Mouse (Mus musculus) cerebellum, postnatal 10 days (tissue): ENCODE measurements around the gene Gja5.
A peak's percentile ranks its signal among the peaks of the same experiment; 100 is the strongest.

Source experiments
- DNase-seq, 2 experiments: peaks; one replicate each; pipeline ENCODE4 v3.0.0; 2021; ENCODE audit warnings: mixed read lengths in 2 of 2

The Gja5 gene

DNA sequence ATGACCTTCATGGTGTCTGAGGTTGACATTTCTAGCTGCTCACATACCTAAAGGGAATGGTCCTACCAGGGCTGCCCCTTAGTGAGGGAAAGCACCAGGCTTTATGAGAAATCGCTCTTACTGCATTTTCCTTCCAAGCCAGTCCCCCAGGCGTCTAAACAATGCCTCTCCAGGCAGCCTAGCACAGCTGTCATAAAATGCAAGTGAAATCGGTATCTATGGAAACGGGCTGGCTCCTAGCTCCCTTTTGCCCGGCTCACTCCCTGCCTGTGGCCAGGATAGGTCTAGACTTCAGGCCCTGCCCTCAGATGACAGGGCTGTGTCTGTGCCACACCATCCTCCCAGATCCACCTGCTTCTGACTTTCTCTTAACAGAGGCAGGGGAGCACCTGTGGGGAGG, 33.1 kb downstream of the Gja5 start:
- DNase-seq = peak; percentile 17 to 35

DNA sequence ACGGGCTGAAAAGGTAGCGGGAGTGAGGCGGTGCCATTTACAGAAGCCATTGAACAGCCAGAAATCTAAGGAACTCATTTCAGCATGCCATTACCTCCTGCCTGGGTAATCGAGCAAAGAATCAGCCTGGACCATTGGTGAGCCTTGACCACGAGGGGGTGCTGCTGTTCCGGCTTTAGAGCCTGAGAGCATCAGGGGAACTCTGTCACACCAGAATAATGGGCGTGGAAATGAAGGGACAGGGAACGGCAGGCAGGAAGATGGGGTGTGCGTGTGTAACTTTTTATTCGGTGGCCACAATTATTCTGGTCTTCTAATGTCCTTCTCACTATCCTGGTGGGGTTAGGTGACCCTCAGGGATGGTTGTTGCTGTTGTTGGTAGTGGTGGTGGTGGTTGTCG, 34.2 kb downstream of the Gja5 start:
- DNase-seq = peak; percentile 97 to 98

DNA sequence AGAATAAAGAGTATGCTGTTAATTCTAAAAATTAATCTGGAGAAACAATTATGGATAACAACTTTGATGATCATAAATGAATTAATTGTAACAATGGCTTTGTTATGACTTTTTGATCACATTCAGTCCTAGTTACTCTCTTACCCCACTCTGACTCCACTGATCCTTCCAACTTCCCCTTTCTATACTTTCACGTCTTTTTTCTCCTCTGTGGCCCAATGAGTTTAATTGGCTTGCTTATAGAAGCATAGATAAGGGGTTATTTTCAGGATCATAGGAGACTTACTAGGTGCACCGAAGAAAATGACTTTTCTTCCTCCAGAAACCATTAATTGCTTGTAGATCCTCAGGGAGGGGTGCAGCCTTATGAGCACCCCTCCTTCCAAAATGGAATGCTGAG, 38.2 kb downstream of the Gja5 start:
- DNase-seq = no peak

DNA sequence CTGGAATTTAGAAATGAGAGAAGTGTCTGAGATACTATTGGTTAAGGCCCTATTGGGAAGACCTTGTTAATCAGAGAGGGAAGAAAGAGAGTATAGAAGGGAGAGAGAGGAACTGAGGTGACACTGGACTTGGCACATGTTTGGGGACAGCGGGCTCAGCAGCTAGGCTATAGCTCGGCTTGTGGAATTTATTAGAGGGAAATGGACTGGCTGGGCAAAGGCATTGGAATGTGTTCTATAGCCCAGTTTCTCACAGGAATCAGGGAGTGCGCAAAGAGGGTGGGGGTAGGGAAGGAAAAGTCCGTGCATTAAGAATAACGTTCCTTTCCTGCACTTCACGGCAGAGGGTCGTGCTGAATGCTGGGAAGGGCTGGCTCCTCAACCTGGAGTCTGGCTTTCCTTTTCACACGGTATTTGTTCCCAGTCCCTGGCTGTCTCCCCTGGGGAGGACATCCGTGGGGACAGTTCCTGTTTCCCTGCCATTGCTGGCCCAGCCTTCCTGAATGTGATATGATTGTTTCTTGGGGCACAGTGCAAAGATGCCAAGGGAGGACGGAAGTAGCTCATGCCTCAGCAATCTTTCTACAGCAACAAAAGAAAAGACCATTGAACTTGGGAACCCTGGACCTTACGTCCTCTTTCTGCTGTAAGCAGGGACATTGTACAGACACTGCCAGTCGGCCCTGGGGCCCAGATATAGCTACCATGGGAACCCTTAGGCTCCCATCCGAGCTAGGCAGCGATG, 49.2 kb downstream of the Gja5 start:
- no peak for DNase-seq

DNA sequence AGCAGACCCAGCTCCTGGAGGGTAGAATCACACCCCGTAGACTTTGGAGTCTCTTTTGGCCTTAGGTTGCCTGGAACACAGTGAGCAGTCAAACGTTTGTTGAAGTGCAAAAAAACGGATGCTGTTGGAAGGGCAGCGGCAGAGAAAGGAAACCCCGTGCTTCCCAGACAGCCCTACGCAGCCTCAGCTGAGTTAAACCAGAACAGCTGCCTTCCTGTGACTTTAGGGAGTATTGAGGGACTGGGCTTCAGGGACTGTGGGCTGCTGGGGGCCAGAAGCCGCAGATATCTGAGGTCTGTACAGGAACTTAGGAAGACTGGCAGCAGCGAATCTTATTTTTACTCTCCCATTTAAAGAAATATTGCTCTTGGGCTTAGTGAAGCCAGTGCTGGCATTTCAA, 56.1 kb downstream of the Gja5 start:
- no peak for DNase-seq

DNA sequence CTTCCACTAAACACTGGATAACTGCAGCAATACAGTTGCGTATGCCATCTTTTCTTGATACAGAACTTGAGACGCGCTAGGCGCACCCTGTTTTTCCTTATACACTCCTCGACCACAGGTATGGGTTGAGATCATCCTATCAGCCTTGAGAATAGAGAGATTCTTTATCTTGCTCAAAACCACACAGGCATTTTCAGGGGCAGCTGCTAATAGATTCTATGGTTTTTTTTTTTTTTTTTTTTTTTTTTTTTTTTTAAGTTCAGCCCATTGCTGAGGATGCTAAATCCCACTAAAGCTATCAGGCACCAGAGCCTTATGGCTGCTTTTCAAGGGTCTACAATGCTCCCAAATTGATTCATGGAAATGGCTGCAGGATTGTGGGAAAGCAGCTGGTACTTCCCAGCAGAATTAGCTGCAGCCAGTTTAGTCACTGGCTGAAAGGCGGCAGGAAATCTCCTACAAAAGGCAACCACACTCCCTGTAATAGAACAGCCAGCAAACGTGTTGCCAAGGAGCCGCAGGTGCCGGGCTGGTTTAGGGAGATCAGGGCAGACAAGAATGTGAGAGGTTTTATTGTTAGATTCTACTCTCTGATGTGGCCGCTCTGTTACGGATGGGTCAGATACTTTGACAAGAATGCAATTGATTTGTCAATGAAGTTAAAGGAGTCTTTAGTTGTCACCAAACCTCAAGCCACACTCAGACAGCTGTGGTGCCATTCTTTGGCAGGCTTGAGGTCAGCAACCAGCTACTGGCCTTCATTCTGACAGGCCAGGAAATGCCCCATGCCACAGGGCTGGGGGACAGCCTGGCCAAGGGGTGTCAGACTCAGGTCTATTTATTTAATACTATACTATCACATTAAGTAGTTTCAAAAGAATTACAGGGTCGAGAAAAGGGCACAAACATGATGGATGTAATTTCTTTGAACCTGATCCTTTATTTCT, 58.9 kb downstream of the Gja5 start:
- DNase-seq = peak; percentile 40 to 52

DNA sequence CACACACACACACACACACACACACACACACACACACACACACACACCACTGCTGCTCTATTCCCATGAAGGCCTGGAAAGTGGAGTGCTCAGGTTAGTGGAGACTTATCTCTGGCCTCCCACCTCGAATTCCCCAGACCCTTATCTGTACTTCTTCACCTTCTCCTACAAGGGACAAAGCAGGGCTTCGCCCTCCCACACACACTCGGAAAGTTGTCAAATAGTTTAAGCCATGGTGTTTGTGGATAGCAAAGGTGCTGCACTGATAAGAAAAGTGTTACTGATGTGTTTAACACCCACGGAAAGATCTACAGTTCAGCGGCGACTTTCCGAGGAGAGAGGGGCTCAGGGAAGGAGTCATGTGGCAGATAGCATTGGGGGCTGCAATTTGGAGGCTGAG, 66.5 kb downstream of the Gja5 start:
- DNase-seq = no peak

DNA sequence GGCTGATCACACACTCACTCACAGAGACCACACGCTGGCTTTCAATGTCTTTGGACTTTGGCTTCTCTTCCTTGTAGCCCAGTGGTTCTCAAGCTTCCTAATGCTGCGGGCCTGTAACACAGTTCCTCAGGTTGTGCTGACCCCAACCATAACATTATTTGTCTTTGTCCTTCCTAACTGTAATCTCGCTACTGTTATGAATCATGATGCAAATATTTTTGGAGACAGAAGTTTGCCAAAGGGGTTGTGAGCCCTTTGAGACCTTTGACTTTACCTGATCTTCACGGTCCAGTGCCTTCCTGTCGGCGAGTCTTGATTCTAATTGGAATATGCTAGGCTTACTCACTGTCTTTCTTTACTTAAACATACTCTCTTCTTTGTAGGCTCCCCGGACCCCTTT, 70.0 kb downstream of the Gja5 start:
- no peak for DNase-seq

DNA sequence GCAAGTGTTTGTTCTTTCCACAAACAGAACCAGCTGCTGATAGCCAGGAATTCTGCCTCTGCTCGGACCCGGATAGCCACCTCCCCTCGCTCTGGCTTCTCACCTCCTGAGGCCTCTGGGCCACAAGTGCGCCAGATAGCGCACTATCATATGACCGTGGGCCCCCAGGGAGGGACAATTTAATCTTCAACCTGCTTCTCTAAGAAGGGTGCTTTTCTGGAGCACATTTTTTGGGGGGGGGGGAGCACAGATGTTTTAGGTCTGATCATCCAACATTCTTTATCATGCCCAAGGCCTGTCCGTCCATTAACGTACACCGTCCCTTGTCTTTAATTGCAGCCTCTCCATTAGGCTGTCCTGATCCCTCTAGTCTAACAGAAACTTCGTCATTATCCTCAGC, 71.1 kb downstream of the Gja5 start:
- DNase-seq = no peak

DNA sequence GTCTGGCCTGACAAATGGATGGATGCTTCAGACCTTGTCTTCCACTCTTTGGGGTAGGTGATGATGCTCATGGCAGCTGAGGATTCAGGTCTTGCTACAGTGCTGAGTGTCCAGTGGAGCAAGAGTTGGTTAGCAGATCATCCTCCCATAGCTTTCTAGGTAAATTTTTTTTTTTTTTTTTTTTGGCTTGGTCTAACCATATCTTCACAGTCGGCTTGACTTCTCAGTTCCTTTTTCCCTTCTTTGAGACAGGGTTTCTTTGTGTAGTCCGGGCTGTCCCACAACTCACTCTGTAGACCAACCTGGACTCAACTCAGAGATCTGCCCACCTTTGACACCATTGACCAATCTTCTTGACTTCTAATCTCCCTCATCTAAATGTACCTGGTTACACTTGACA, 73.0 kb downstream of the Gja5 start:
- no peak for DNase-seq

DNA sequence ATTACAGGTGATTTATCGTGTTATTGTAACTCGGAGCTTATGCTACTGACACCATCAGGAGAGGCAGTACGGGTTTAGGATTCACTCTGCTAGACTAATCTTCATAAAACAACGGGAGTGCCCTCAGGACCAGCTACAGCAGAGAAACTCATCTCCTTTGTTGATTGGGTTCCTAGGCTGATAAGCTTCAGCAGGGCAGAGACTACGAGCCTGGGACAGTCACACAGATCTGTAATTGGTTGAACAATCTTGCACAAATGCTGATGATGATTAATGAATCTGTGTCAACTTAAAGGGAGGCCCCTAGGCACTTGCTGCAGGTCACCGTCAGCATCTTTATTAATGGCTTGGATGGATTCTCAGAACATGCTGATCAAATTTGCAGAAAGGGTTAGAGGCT, 74.0 kb downstream of the Gja5 start:
- DNase-seq = no peak

DNA sequence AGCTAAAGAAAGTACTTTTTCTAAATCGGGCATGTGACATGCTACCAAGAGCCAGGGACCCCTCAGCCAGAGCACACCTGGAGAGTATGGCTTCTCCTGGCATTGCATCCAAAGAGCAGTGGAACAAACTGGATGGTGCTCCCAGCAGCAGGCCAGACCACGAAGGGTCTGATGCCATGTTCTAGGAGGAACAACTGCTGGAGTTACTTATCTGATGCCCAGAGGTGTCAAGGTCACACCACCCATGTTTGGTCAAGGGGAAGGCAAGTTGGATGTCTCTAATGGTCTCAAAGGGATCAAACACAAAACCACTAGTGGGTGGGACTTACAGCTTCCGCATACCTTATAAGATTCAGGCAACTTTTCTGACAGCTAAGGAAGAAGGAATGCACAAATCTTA, 74.5 kb downstream of the Gja5 start:
- no peak for DNase-seq

DNA sequence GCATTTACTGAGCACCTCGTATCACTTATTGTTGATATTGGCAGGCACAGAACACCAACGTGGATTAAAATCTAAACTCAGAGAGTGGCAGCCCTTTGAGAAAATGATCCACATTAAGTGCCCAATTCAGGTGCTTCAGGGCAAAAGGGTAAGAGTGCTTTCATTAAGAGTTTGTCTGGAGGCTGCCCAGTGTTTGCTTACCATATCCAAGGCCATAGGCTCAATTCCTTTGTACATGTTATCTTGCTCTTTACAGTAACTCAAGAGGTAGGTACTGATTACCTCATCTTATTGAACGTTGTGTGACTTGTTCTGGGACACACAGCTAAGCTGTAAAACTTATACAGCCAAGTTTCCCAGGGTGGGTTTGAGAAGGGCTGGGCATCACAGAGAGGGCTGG, 77.3 kb downstream of the Gja5 start:
- DNase-seq = no peak

DNA sequence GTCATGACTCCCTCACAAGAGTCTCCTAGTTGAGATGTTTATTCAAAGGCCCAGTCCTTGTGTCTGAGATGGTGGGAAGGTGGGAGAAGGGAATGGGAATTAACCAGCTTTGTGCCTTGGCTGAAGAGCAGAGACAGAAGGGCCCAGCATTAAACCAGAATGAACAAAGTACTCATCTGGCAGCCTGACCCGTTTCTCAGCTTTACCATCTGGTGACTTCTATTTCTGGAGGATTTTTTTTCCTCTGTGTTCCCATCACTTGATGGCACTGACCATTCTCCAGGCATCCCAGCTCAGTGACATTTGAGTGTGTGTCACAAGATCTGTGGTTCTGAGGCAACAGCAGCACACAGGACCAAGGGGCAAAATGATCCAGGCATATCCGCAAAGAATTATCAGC, 78.2 kb downstream of the Gja5 start:
- DNase-seq = peak; percentile 70 to 72

DNA sequence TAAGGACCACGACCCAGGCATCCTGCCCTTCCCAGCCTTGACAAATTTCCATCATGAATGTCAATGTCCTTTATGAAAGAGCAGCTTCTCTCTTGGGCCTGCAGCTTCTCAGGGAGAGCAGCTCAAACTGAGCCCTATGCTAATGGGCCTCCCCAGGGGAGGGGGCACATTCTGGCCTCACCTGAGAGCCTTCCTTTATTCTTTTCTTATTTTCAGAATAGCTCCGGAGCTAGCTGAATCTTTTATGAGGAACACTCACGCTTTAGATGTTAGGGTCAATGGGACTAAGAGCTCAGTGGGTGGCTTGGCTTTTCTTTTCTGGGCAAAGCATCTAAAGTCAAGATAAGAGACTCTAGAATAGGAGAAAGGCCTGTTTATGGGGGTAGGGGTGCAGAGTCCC, 88.0 kb downstream of the Gja5 start:
- no peak for DNase-seq

DNA sequence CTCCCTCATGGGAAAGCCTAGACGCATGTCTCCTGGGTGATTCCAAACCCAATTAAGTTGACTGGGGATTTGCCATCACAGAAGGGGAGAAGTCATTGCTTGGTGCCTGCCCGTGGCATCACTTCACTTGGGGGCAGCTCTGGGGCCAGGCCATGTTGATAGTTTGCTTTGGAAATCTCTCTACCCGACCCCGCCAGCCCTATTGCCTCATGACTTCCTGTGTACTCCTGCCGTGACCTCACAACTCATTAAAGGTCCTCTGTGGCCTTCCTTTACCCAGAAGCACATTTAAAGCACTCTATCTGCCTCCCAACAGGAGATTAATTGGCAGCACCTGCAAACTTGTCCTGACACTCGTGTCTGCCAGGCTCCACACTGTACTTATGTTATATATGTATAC, 93.3 kb downstream of the Gja5 start:
- DNase-seq = no peak

DNA sequence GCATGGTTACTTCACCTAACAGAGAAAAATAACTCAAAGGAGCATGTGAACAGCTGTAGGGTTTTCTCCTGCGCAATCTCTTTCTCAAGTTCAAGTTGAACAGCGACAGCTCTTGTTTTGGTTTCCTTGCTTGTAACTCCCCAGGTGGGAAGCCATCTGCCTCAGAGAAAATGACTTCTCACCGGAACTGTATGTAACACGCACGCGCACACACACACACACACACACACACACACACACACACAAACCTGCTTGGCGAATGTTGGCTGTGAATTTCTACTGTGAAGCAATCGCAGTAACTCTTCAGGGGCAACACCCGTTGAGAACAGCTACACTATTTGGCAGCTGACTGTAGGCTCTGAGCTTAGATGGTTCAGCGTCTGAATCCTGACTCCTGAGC, 98.6 kb downstream of the Gja5 start:
- peak; percentile 34 to 44 for DNase-seq

DNA sequence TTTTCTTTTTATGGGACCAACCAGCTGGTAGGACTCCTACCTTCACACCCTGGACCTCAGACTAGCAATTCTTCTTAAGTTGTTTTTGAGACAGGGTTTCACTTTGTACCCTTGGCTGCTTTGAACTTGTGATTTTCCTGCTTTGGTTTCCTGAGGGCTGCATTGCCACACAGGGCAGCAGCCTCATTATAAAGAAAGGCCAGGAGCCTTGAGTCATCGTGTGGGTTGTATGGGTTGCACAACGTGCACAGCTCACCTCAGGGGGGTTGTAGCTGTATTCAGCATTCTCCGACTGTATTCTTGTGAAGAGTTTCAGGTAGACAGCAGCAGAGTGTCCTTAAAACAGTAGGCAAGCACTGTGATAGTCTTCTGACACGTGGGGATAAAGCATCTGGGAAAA, 100.0 kb downstream of the Gja5 start:
- DNase-seq = no peak

DNA sequence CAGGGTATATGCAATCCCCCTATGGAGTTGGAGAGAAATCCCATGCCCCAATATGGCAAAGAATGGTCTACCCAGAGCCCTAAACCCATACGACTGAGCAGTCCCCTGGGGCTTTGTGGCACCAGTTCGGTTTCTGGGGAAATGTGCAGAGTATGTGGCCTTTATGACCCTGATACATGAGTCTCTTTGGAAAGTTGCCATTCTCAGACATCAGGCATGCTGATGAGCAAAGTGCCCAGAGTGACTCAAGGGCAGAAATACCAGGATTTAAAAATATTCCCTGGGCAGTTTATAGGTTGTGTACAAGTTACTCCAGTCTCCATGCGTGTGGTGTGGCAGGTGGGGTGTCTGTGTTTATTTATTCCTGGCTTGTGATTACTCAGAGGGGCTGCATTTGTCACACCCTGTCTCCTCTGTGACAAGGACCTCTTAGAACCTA, 102.5 kb downstream of the Gja5 start:
- DNase-seq = no peak

DNA sequence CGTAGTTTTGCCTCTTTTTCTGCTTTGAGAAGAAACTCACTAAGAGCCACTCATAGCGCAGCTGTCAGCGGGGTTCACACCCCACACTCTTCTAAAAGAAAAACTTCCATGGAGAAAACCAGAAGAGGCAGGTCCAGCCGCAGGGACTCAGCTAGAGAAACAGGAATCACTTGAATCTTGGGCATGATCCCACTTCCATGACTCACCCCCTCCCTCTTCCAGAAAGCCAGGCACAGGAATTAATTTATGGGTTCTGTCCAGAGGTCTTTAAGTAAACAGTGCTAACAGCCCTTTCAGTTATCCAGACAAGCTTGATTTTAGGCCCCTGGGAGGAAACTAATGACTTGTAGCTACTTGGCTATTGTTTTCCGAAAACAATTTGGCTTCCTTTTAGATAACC, 120.7 kb downstream of the Gja5 start:
- no peak for DNase-seq

DNA sequence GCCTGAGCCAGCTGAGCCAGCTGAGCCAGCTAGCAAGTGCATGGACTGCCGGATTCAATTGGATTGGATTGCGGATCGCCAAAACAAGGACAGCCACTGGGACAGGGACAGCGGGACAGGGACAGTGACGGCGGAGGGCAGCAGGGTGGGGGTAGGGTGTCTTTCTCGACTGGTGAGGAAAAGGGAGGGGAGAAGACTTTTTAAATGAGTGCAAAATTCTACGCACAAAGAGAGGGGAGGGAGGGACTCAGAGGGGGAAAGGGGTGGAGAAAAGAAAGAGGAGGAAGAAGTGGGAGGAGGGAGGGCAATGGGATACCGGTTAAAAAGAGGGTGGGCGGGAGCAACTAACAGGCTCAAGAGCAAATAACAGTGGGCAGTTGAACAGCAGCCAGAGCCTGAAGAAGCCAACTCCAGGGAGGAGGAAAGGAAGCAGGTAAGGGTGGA, 127.6 kb downstream of the Gja5 start:
- peak; percentile 21 to 36 for DNase-seq

DNA sequence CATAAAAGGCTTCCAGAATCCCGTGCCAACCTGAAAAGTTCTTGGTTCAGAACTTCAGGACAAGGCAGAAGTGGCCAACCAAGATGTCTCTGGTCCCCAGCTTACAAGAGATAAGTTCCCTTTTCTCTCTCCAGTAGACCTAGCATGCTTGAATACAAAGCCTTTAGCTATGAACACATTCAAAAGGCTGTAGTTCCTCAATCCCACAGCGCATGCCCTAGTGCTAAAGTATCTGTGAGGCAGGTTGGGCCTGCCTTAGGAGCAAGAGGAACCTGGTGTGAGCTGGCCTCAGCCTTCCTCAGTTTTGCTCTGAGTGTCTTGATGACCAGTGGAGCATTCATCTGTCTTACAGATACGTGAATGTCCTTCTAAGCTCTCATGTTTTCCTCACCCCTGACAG, 131.1 kb downstream of the Gja5 start:
- DNase-seq = no peak

DNA sequence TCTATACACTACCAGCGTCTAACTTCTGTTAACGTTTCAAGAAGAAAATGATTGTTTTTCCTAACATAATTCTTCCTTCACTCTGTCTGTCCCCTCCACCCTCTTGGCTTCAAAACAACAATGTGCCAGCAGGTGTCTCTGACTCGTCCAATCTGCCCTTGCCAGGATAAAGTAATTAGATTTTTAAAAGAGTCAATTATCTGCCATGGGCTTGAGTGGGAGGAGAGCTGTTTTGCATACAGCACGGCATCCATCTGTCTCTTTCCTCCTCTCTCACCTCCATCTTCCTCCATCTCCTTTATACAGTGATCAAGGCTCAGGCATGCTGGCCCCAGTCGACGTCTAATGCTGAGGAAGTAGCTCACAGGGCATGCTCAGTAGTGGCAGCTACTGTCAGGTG, 132.6 kb downstream of the Gja5 start:
- peak; percentile 37 to 49 for DNase-seq

DNA sequence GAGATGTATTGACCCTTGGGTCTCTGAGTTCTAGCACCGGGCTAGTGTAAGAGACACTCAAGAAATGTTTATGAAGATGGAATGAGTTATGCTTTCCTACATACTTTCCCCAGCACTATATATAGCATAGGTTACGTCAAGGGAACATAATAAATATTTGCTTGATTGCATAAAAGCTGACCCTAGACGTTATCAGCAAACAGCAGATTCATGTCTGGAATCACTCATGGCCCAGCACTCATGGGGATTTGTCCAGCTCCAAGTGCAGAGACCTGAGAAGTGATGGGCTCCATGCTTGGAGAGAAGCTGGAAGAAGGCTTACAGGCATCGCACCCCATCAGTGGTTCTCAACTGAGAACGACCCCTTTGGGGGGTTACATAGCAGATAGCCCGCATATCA, 135.2 kb downstream of the Gja5 start:
- no peak for DNase-seq
